Mouse (Mus musculus): ENCODE data around the gene Frat1. TPM values are rescaled to one million over a fixed set of nuclear protein-coding genes. Genes with fewer than 3 reads are reported as not detected.

Frat1 gene
- polyA plus RNA-seq (2012; rRNA removed; ENCODE audit: low replicate concordance), result 18.4 and 49.1 TPM in 2 replicates

GRCm38 (mm10) chr19:41829381-41830105, at the start of gene Frat1:
TSS of gene Frat1 (plus strand) at chr19:41829970.

GRCm38 (mm10) chr19:41801742-41802369, 27.9 kb upstream of the Frat1 start, which contains the start of gene Arhgap19:
TSS of gene Arhgap19 (minus strand) at chr19:41802047.

GRCm38 (mm10) chr19:41847992-41848851, 18.5 kb downstream of the Frat1 start, which contains the start of gene Frat2:
TSS of gene Frat2 (minus strand) at chr19:41848132.

Other genes with a start within 250 kb of the Frat1 start
- 0.45 and 0.53 TPM in 2 replicates for gene Gm340, start 247.6 kb upstream of the Frat1 start, polyA plus RNA-seq (2012; rRNA removed; ENCODE audit: low replicate concordance)
- gene Slit1, start 86.3 kb upstream of the Frat1 start, polyA plus RNA-seq (2012; rRNA removed; ENCODE audit: low replicate concordance), result 0.32 and 0.40 TPM in 2 replicates
- 0.93 and 1.5 TPM in 2 replicates for gene Arhgap19, start 27.9 kb upstream of the Frat1 start, polyA plus RNA-seq (2012; rRNA removed; ENCODE audit: low replicate concordance)
- gene Frat2, start 18.2 kb downstream of the Frat1 start, polyA plus RNA-seq (2012; rRNA removed; ENCODE audit: low replicate concordance), result 29.2 and 91.6 TPM in 2 replicates
- 2.8 and 2.9 TPM in 2 replicates for gene Rrp12, start 66.2 kb downstream of the Frat1 start, polyA plus RNA-seq (2012; rRNA removed; ENCODE audit: low replicate concordance)
- gene Pgam1, start 82.0 kb downstream of the Frat1 start, polyA plus RNA-seq (2012; rRNA removed; ENCODE audit: low replicate concordance), result 189 and 241 TPM in 2 replicates
- gene Exosc1, start 103.5 kb downstream of the Frat1 start, polyA plus RNA-seq (2012; rRNA removed; ENCODE audit: low replicate concordance), result 1.5 and 5.1 TPM in 2 replicates
- gene Zdhhc16, start 103.5 kb downstream of the Frat1 start, polyA plus RNA-seq (2012; rRNA removed; ENCODE audit: low replicate concordance), result 28.6 and 43.7 TPM in 2 replicates
- 32.3 and 33.0 TPM in 2 replicates for gene Mms19, start 151.2 kb downstream of the Frat1 start, polyA plus RNA-seq (2012; rRNA removed; ENCODE audit: low replicate concordance)
- gene Ubtd1, start 151.8 kb downstream of the Frat1 start, polyA plus RNA-seq (2012; rRNA removed; ENCODE audit: low replicate concordance), result 8.4 and 11.7 TPM in 2 replicates
- gene Ankrd2, start 206.0 kb downstream of the Frat1 start, polyA plus RNA-seq (2012; rRNA removed; ENCODE audit: low replicate concordance), result not detected in 2 replicates
- gene Hoga1, start 215.6 kb downstream of the Frat1 start, polyA plus RNA-seq (2012; rRNA removed; ENCODE audit: low replicate concordance), result 2.5 and 2.9 TPM in 2 replicates
- gene 4933411K16Rik, start 222.3 kb downstream of the Frat1 start, polyA plus RNA-seq (2012; rRNA removed; ENCODE audit: low replicate concordance), result 0.23 TPM in 1 of 2 replicates, not detected in the other